Mouse (Mus musculus): ENCODE measurements around the gene Nde1. TPM values are rescaled to one million over a fixed set of nuclear protein-coding genes. Genes with fewer than 3 reads are reported as not detected.
A peak's percentile ranks its signal among the peaks of the same experiment; 100 is the strongest.

Nde1 gene
- polyA plus RNA-seq, 1 experiment, result 126 TPM

GRCm38 (mm10) chr16:14156312-14156711, 6.8 kb upstream of the Nde1 start:
- H3K36me3 ChIP-seq (ENCODE audit: control insufficient read depth, insufficient read depth, low read length, poor library complexity, severe bottlenecking), result peaks cover 17% of the 10 kb centered on the region
- no peaks in the 10 kb centered on the region for H3K9me3 ChIP-seq (replicated peaks; ENCODE audit: control insufficient read depth, insufficient read depth, low read length, poor library complexity, severe bottlenecking)
- no peak overlapping the region for H3K9ac ChIP-seq (ENCODE audit: low read depth, poor library complexity, severe bottlenecking)
- no peaks in the 10 kb centered on the region for H3K4me1 ChIP-seq (ENCODE audit: control insufficient read depth, insufficient read depth, low read length)
- H3K27me3 ChIP-seq (ENCODE audit: control insufficient read depth, insufficient read depth, low read length, poor library complexity, severe bottlenecking), result no peaks in the 10 kb centered on the region
- H3K27ac ChIP-seq (ENCODE audit: insufficient read depth, low read length), result no peak overlapping the region
- no peak for TF ChIP-seq POLR2A (IDR thresholded peaks at IDR 0.05; ENCODE audit: insufficient read depth, low read length)
- no peak for TF ChIP-seq CTCF (IDR thresholded peaks at IDR 0.05; ENCODE audit: low read depth, low read length)
- no peak for TF ChIP-seq EP300 (IDR thresholded peaks at IDR 0.05; ENCODE audit: insufficient read depth, low read depth, low read length)
- H3K4me3 ChIP-seq (ENCODE audit: low read depth, low read length), result no peak overlapping the region

GRCm38 (mm10) chr16:14158536-14158935, 4.5 kb upstream of the Nde1 start:
- H3K4me1 ChIP-seq (ENCODE audit: control insufficient read depth, insufficient read depth, low read length), result no peaks in the 10 kb centered on the region
- peak overlapping the region; percentile 36 for H3K27ac ChIP-seq (ENCODE audit: insufficient read depth, low read length)
- peak overlapping the region; percentile 73 for H3K9ac ChIP-seq (ENCODE audit: low read depth, poor library complexity, severe bottlenecking)
- no peaks in the 10 kb centered on the region for H3K9me3 ChIP-seq (replicated peaks; ENCODE audit: control insufficient read depth, insufficient read depth, low read length, poor library complexity, severe bottlenecking)
- H3K36me3 ChIP-seq (ENCODE audit: control insufficient read depth, insufficient read depth, low read length, poor library complexity, severe bottlenecking), result peaks cover 3% of the 10 kb centered on the region
- no peaks in the 10 kb centered on the region for H3K27me3 ChIP-seq (ENCODE audit: control insufficient read depth, insufficient read depth, low read length, poor library complexity, severe bottlenecking)
- peak overlapping the region; percentile 92 for H3K4me3 ChIP-seq (ENCODE audit: low read depth, low read length)
- TF ChIP-seq POLR2A (IDR thresholded peaks at IDR 0.05; ENCODE audit: insufficient read depth, low read length) (no peak), CTCF (IDR thresholded peaks at IDR 0.05; ENCODE audit: low read depth, low read length) (no peak), EP300 (IDR thresholded peaks at IDR 0.05; ENCODE audit: insufficient read depth, low read depth, low read length) (no peak)

- no peaks in the 10 kb centered on the region; the same call in 1 of the 2 replicates for H3K36me3 ChIP-seq (ENCODE audit: control insufficient read depth, insufficient read depth, low read length, poor library complexity, severe bottlenecking)
- H3K9ac ChIP-seq (ENCODE audit: low read depth, poor library complexity, severe bottlenecking), result peak overlapping the region; percentile 77
- peak; percentile 17; the same call in 1 of the 2 replicates for TF ChIP-seq EP300 (IDR thresholded peaks at IDR 0.05; ENCODE audit: insufficient read depth, low read depth, low read length)
- peak; percentile 59 for TF ChIP-seq POLR2A (IDR thresholded peaks at IDR 0.05; ENCODE audit: insufficient read depth, low read length)
- TF ChIP-seq CTCF (IDR thresholded peaks at IDR 0.05; ENCODE audit: low read depth, low read length), result no peak
- no peaks in the 10 kb centered on the region for H3K4me1 ChIP-seq (ENCODE audit: control insufficient read depth, insufficient read depth, low read length)
- peak overlapping the region; percentile 95 for H3K27ac ChIP-seq (ENCODE audit: insufficient read depth, low read length)
- H3K27me3 ChIP-seq (ENCODE audit: control insufficient read depth, insufficient read depth, low read length, poor library complexity, severe bottlenecking), result no peaks in the 10 kb centered on the region
- H3K9me3 ChIP-seq (replicated peaks; ENCODE audit: control insufficient read depth, insufficient read depth, low read length, poor library complexity, severe bottlenecking), result no peaks in the 10 kb centered on the region
- H3K4me3 ChIP-seq (ENCODE audit: low read depth, low read length), result peak overlapping the region; percentile 92
Observed at GRCm38 (mm10) chr16:14158936-14159745, 3.9 kb upstream of the Nde1 start.

- Histone ChIP-seq H3K36me3 (ENCODE audit: control insufficient read depth, insufficient read depth, low read length, poor library complexity, severe bottlenecking) (no peaks in the 10 kb centered on the region; the same call in 1 of the 2 replicates), H3K9ac (ENCODE audit: low read depth, poor library complexity, severe bottlenecking) (peak overlapping the region; percentile 77), H3K27ac (ENCODE audit: insufficient read depth, low read length) (peak overlapping the region; percentile 95), H3K4me3 (ENCODE audit: low read depth, low read length) (peak overlapping the region; percentile 83), H3K9me3 (replicated peaks; ENCODE audit: control insufficient read depth, insufficient read depth, low read length, poor library complexity, severe bottlenecking) (no peaks in the 10 kb centered on the region), H3K4me1 (ENCODE audit: control insufficient read depth, insufficient read depth, low read length) (no peaks in the 10 kb centered on the region), H3K27me3 (ENCODE audit: control insufficient read depth, insufficient read depth, low read length, poor library complexity, severe bottlenecking) (no peaks in the 10 kb centered on the region)
- no peak for TF ChIP-seq EP300 (IDR thresholded peaks at IDR 0.05; ENCODE audit: insufficient read depth, low read depth, low read length)
- no peak for TF ChIP-seq POLR2A (IDR thresholded peaks at IDR 0.05; ENCODE audit: insufficient read depth, low read length)
- TF ChIP-seq CTCF (IDR thresholded peaks at IDR 0.05; ENCODE audit: low read depth, low read length), result no peak
Observed at GRCm38 (mm10) chr16:14159746-14160131, 3.3 kb upstream of the Nde1 start.

GRCm38 (mm10) chr16:14160941-14161340, 2.1 kb upstream of the Nde1 start:
- H3K27ac ChIP-seq (ENCODE audit: insufficient read depth, low read length), result no peak overlapping the region
- H3K36me3 ChIP-seq (ENCODE audit: control insufficient read depth, insufficient read depth, low read length, poor library complexity, severe bottlenecking), result no peaks in the 10 kb centered on the region
- H3K4me1 ChIP-seq (ENCODE audit: control insufficient read depth, insufficient read depth, low read length), result no peaks in the 10 kb centered on the region

GRCm38 (mm10) chr16:14163731-14164130, 656 bp downstream of the Nde1 start:
- Histone ChIP-seq H3K4me1 (ENCODE audit: control insufficient read depth, insufficient read depth, low read length) (peaks cover 2% of the 10 kb centered on the region), H3K27me3 (ENCODE audit: control insufficient read depth, insufficient read depth, low read length, poor library complexity, severe bottlenecking) (no peaks in the 10 kb centered on the region), H3K27ac (ENCODE audit: insufficient read depth, low read length) (peak overlapping the region; percentile 56), H3K9ac (ENCODE audit: low read depth, poor library complexity, severe bottlenecking) (peak overlapping the region; percentile 83), H3K9me3 (replicated peaks; ENCODE audit: control insufficient read depth, insufficient read depth, low read length, poor library complexity, severe bottlenecking) (no peaks in the 10 kb centered on the region), H3K36me3 (ENCODE audit: control insufficient read depth, insufficient read depth, low read length, poor library complexity, severe bottlenecking) (peaks cover 3% of the 10 kb centered on the region; the same call in 1 of the 2 replicates), H3K4me3 (ENCODE audit: low read depth, low read length) (peak overlapping the region; percentile 85)
- TF ChIP-seq CTCF (IDR thresholded peaks at IDR 0.05; ENCODE audit: low read depth, low read length), result no peak
- TF ChIP-seq POLR2A (IDR thresholded peaks at IDR 0.05; ENCODE audit: insufficient read depth, low read length), result no peak
- TF ChIP-seq EP300 (IDR thresholded peaks at IDR 0.05; ENCODE audit: insufficient read depth, low read depth, low read length), result no peak

More at GRCm38 (mm10) chr16:14160941-14161340, 2.1 kb upstream of the Nde1 start:
- TF ChIP-seq CTCF (IDR thresholded peaks at IDR 0.05; ENCODE audit: low read depth, low read length) (no peak), EP300 (IDR thresholded peaks at IDR 0.05; ENCODE audit: insufficient read depth, low read depth, low read length) (no peak), POLR2A (IDR thresholded peaks at IDR 0.05; ENCODE audit: insufficient read depth, low read length) (no peak)
- Histone ChIP-seq H3K4me3 (ENCODE audit: low read depth, low read length) (no peak overlapping the region), H3K9ac (ENCODE audit: low read depth, poor library complexity, severe bottlenecking) (no peak overlapping the region), H3K27me3 (ENCODE audit: control insufficient read depth, insufficient read depth, low read length, poor library complexity, severe bottlenecking) (no peaks in the 10 kb centered on the region), H3K9me3 (replicated peaks; ENCODE audit: control insufficient read depth, insufficient read depth, low read length, poor library complexity, severe bottlenecking) (no peaks in the 10 kb centered on the region)

Data from ES-Bruce4 (cell line).